Mouse (Mus musculus): ENCODE measurements at regions not wholly inside any gene's neighbourhood (a gene's known extent, or its start where the extent isn't known, plus 50 kb on each side); places are given as distances from the start of the nearest gene placed in this dataset.

DNA sequence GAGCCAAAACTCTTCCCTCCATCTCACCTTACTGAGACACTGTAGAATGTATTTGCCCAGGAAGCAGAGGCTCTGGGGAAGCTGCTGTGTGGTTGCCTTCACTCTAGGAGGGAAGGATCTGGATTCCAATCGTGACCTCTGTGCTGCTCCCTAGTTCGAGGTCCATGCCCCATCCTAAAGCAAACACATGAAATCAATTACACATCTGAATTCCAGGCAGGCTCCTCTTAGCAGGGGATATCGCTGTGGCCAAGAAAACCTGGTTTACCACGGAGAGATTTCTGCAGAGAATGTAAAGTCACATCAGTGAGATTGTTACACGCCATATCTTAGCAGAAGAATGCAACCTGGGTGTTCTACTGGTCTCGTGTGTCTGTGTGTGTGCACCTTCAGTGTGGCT lies 61.0 kb upstream of the Intu start:
- Histone ChIP-seq H3K79me2 (replicated peaks; ENCODE audit: control insufficient read depth, extremely low read depth, insufficient read depth, poor library complexity, severe bottlenecking) (no peaks in the 10 kb centered on the region), H3K9ac (ENCODE audit: insufficient read depth, low read depth) (no peak overlapping the region), H3K4me1 (ENCODE audit: control insufficient read depth in 1 of 2, insufficient read depth in 2 of 2) (peaks cover 0 to 14% of the 10 kb centered on the region in 2 experiments; a peak in 2 of 4 replicates), H3K36me3 (replicated peaks in 1 of 2; ENCODE audit: control insufficient read depth in 1 of 2, insufficient read depth in 1 of 2, low read length in 1 of 2) (no peaks in the 10 kb centered on the region), H3K9me3 (replicated peaks; ENCODE audit: low read length) (peaks cover 4% of the 10 kb centered on the region), H3K4me3 (replicated peaks in 1 of 3; ENCODE audit: low read depth in 2 of 3, low read length in 2 of 3, poor library complexity in 1 of 3) (no peak overlapping the region), H3K27me3 (replicated peaks) (no peaks in the 10 kb centered on the region), H3K27ac (ENCODE audit: insufficient read depth, low read depth) (no peak overlapping the region), H3K4me2 (ENCODE audit: insufficient read depth, low read depth, poor library complexity, severe bottlenecking) (no peak overlapping the region)
- dilution Hi-C loops (cut with MboI; ENCODE audit: extremely low pct_ligation_motif_present, extremely low pct_unique_long_range_greater_than_20kb, low sequenced_read_pairs) (no loop called here), in situ Hi-C loops (cut with MboI; ENCODE audit: low pct_ligation_motif_present, low pct_unique_long_range_greater_than_20kb, low sequenced_read_pairs) (no loop called here)
- DNase-seq (ENCODE audit: extremely low read depth), result no peak
- no peak for TF ChIP-seq CHD2 (IDR thresholded peaks at IDR 0.05; ENCODE audit: low read length)
- no peak for TF ChIP-seq POLR2A (IDR thresholded peaks at IDR 0.05; ENCODE audit: low read depth, low read length)
- no peak for TF ChIP-seq MYC (IDR thresholded peaks at IDR 0.05; ENCODE audit: low read depth, low read length)
- no peak for TF ChIP-seq TBP (conservative IDR thresholded peaks at IDR 0.05; ENCODE audit: low read depth, low read length)
- TF ChIP-seq E2F4 (IDR thresholded peaks at IDR 0.05; ENCODE audit: insufficient replicate concordance, low read depth, low read length), result no peak
- TF ChIP-seq MXI1 (IDR thresholded peaks at IDR 0.05; ENCODE audit: low read depth, low read length), result no peak
- no peak for TF ChIP-seq USF2 (conservative IDR thresholded peaks at IDR 0.05; ENCODE audit: low read depth, low read length)
- TF ChIP-seq USF1 (IDR thresholded peaks at IDR 0.05; ENCODE audit: low read depth, low read length), result no peak
- TF ChIP-seq GABPA (IDR thresholded peaks at IDR 0.05; ENCODE audit: insufficient replicate concordance, low read depth, low read length), result no peak
- TF ChIP-seq CTCF (conservative IDR thresholded peaks at IDR 0.05 in 1 of 2, IDR thresholded peaks at IDR 0.05 in 1 of 2; ENCODE audit: low read depth in 2 of 2, low read length in 2 of 2), result no peak
- TF ChIP-seq SMC3 (IDR thresholded peaks at IDR 0.05; ENCODE audit: low read depth, low read length), result no peak
- TF ChIP-seq MAFK (IDR thresholded peaks at IDR 0.05; ENCODE audit: insufficient replicate concordance, low read length), result no peak
- no peak for TF ChIP-seq TCF12 (IDR thresholded peaks at IDR 0.05; ENCODE audit: low read depth, low read length)

DNA sequence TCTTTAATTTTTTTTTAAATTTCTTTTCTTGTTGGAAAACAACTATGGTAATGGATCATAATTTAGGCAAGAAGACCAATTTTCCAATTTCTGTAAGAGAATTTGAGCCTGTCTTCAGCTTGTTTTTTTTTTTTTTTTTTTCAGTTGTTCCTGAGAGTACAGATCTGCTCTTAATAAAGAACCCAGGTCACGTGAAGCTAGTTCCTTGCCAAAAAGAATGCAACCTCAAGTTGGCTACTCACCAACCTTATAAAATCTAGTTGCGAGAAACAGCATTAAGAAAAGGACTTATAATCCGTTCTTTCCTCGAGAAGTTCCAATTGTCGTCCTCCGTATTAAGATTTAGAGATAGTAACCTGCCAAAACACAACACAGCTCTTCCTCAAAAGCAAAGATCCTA lies 58.3 kb upstream of the Intu start:
- TF ChIP-seq MAX (IDR thresholded peaks at IDR 0.05; ENCODE audit: low read length) (no peak), PAX5 (IDR thresholded peaks at IDR 0.05; ENCODE audit: low read length) (no peak), JUN (IDR thresholded peaks at IDR 0.05; ENCODE audit: insufficient read depth, low read depth, low read length) (no peak), ZKSCAN1 (IDR thresholded peaks at IDR 0.05; ENCODE audit: borderline replicate concordance, low read depth, low read length) (no peak), POLR2A (IDR thresholded peaks at IDR 0.05; ENCODE audit: low read depth, low read length) (no peak), E2F4 (IDR thresholded peaks at IDR 0.05; ENCODE audit: insufficient replicate concordance, low read depth, low read length) (no peak), CHD1 (IDR thresholded peaks at IDR 0.05; ENCODE audit: low read depth, low read length) (no peak), USF1 (IDR thresholded peaks at IDR 0.05; ENCODE audit: low read depth, low read length) (no peak), JUND (conservative IDR thresholded peaks at IDR 0.05; ENCODE audit: low read depth, low read length) (no peak), UBTF (IDR thresholded peaks at IDR 0.05; ENCODE audit: low read depth, low read length) (no peak), NELFE (IDR thresholded peaks at IDR 0.05; ENCODE audit: low read depth, low read length) (no peak), KAT2A (IDR thresholded peaks at IDR 0.05; ENCODE audit: insufficient replicate concordance, low read length) (no peak), ZC3H11A (IDR thresholded peaks at IDR 0.05; ENCODE audit: low read depth, low read length) (no peak), RAD21 (IDR thresholded peaks at IDR 0.05; ENCODE audit: low read depth, low read length) (no peak), ELF1 (IDR thresholded peaks at IDR 0.05; ENCODE audit: low read depth, low read length) (no peak), SMC3 (IDR thresholded peaks at IDR 0.05; ENCODE audit: low read depth, low read length) (no peak), USF2 (conservative IDR thresholded peaks at IDR 0.05; ENCODE audit: low read depth, low read length) (no peak), MAFK (IDR thresholded peaks at IDR 0.05; ENCODE audit: insufficient replicate concordance, low read length) (no peak), GABPA (IDR thresholded peaks at IDR 0.05; ENCODE audit: insufficient replicate concordance, low read depth, low read length) (no peak)
- dilution Hi-C loops (cut with MboI; ENCODE audit: extremely low pct_ligation_motif_present, extremely low pct_unique_long_range_greater_than_20kb, low sequenced_read_pairs) (no loop called here), in situ Hi-C loops (cut with MboI; ENCODE audit: low pct_ligation_motif_present, low pct_unique_long_range_greater_than_20kb, low sequenced_read_pairs) (no loop called here)

More for the DNA sequence above, 58.3 kb upstream of the Intu start:
- H3K27me3 ChIP-seq (replicated peaks), result no peaks in the 10 kb centered on the region
- H3K4me2 ChIP-seq (ENCODE audit: insufficient read depth, low read depth, poor library complexity, severe bottlenecking), result no peak overlapping the region
- no peak overlapping the region for H3K9ac ChIP-seq (ENCODE audit: insufficient read depth, low read depth)
- H3K36me3 ChIP-seq (replicated peaks in 1 of 2; ENCODE audit: control insufficient read depth in 1 of 2, insufficient read depth in 1 of 2, low read length in 1 of 2), result no peaks in the 10 kb centered on the region
- H3K4me1 ChIP-seq (ENCODE audit: control insufficient read depth in 1 of 2, insufficient read depth in 2 of 2), result peaks cover 0 to under 1% of the 10 kb centered on the region in 2 experiments; a peak in 1 of 4 replicates
- DNase-seq (ENCODE audit: extremely low read depth), result no peak
- H3K4me3 ChIP-seq (replicated peaks in 1 of 3; ENCODE audit: low read depth in 2 of 3, low read length in 2 of 3, poor library complexity in 1 of 3), result no peak overlapping the region
- H3K9me3 ChIP-seq (replicated peaks; ENCODE audit: low read length), result peaks cover 4% of the 10 kb centered on the region
- H3K79me2 ChIP-seq (replicated peaks; ENCODE audit: control insufficient read depth, extremely low read depth, insufficient read depth, poor library complexity, severe bottlenecking), result no peaks in the 10 kb centered on the region
- H3K27ac ChIP-seq (ENCODE audit: insufficient read depth, low read depth), result no peak overlapping the region
